Mouse (Mus musculus): ENCODE results near the gene Uqcrc1. TPM values are rescaled to one million over a fixed set of nuclear protein-coding genes. Genes with fewer than 3 reads are reported as not detected.

Uqcrc1 gene
- polyA plus RNA-seq, 1 experiment from 2014 or later = 353 TPM

DNA sequence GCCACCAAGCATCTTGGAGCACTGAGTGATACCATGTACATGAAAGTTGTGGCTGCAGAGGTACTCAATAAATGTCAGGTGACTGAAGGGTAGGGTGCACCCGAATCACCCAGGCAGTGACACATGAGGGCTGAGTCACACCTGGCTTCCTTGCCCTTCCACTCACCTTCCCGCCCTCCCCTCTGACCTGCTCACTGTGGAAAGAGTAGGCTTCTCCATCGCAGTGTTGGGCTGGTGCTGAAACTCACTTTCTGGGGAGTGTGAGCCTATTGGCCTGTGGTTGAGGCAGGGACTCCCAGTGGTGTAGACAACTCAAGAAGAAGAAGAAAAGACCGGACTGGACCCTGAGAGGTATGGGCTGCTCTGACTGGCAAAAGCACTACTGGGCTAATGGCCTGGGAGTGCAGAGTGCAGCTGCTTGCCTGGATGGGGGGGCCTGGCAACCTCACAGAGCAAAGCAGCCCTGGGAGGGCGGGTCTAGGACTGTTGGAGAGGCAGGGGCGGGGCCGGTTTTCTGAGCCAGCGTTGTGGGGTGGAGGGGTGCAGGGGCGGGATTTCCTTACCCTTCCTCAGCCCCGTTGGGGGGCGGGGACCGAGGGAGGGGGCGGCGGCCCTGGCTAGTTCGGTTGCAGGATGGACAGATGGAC, 51.4 kb downstream of the Uqcrc1 start:
- H3K27me3 ChIP-seq = no peaks in the 10 kb centered on the region
- no peaks in the 10 kb centered on the region for H3K36me3 ChIP-seq (replicated peaks)
- H3K4me3 ChIP-seq (replicated peaks) = no peak overlapping the region
- no peak overlapping the region for H3K9ac ChIP-seq
- H3K9me3 ChIP-seq = no peaks in the 10 kb centered on the region
- peaks cover 14% of the 10 kb centered on the region for H3K4me1 ChIP-seq
- no peak for ATAC-seq (ENCODE audit: low FRiP score)
- 18% methylated on average over 14 of the region's 15 CpGs for WGBS
- H3K27ac ChIP-seq = no peak overlapping the region
- H3K4me2 ChIP-seq = peak overlapping the region; percentile 22; the same call in 1 of the 2 replicates

DNA sequence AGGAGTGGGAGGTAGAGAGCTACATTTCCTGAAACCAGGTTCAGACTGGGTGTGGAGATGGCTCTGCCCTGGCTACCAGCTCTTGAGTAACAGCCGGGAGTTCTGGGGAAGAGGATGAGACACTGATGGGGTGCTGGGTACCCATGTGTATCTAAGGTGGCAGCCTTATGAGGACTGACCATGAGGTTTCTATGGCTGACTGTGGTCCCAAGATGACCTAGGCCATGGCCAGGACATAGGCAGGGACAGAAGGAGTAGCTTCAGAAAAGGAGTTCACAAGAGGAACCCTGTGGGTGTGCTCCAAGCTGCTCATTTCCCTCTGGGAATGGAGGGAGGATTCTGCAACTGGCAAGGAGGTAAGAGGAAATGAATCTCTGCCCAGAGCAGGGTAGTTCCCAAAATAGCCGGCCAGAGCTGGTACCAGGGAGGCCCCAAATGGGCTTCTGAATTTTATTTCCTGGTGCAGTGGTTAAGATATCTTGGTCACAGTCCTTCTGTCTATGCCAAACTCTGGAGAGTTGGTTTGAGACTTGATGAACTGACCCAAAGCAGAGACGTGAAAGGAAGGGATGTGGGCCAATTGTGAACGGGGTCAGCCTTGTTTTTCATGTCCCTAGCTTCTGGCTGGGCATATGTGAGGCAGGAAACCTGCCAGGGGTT, 53.5 kb downstream of the Uqcrc1 start:
- no peaks in the 10 kb centered on the region for H3K36me3 ChIP-seq (replicated peaks)
- H3K4me3 ChIP-seq (replicated peaks) = no peak overlapping the region
- no peak overlapping the region for H3K9ac ChIP-seq
- 77% methylated on average over 4 of the region's 4 CpGs for WGBS
- no peak for ATAC-seq (ENCODE audit: low FRiP score)
- no peaks in the 10 kb centered on the region for H3K9me3 ChIP-seq
- H3K4me1 ChIP-seq = peaks cover 18% of the 10 kb centered on the region
- no peak overlapping the region for H3K4me2 ChIP-seq
- no peak overlapping the region for H3K27ac ChIP-seq
- no peaks in the 10 kb centered on the region for H3K27me3 ChIP-seq

DNA sequence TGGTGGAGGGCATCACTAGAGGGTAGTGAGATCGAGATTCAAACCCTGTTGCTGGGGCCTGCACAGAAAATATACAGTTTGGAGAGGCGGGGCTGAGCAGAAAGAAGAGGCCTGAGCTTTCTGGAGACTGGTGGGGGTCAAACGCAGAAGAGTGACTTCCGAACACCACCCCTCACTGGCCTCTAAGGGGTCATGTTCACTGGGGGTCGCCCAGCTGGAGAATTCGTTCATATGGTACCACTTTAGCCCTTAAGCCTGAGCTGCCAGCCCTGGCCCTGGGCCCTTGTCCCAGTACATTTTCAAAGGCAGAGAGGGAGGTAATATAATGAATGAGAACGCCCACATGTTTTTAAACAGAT, 54.0 kb downstream of the Uqcrc1 start:
- Histone ChIP-seq H3K27me3 (no peaks in the 10 kb centered on the region), H3K4me1 (peaks cover 18% of the 10 kb centered on the region), H3K9me3 (no peaks in the 10 kb centered on the region), H3K4me2 (no peak overlapping the region), H3K27ac (no peak overlapping the region), H3K36me3 (replicated peaks) (no peaks in the 10 kb centered on the region), H3K9ac (no peak overlapping the region), H3K4me3 (replicated peaks) (no peak overlapping the region)
- ATAC-seq (ENCODE audit: low FRiP score) = no peak
- WGBS = 61% methylated on average over 7 of the region's 7 CpGs

DNA sequence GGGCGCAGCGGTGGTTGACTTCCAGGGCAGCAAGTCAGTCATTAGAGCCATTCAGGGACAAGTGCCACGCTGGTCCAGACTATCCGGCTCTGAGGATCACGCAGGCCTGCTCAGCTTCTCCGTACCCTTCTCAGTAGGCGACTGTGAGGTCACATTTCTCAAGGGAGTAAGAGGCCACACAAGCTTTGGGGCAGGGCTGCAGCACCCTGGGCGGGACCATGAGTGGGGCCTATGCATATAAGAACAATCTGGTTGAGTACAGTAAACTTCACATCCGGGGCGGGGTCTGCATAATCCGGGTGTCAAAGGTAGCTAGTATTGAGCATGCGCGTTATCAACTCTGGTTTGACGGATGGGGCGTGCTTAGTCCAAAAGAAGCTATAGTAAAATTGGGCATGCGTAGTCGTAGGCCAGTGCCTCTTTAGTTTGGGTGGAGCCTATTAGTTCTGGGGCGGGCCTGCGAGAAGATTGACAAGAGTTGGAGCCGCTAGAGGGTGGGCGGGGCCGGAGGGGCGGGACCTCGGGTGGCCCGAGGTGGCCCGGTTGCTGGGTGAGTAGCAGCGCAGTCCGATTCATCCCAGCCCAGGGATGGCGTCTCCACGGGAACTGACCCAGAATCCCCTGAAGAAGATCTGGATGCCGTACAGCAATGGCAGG, 55.1 kb downstream of the Uqcrc1 start, which contains the start of gene Pfkfb4:
Gene Pfkfb4 (plus strand): TSS at position 351 of the 657 bp plus-strand sequence.
- WGBS = under 1% methylated on average over 31 of the region's 31 CpGs
- peak; percentile 94 for ATAC-seq (ENCODE audit: low FRiP score)

DNA sequence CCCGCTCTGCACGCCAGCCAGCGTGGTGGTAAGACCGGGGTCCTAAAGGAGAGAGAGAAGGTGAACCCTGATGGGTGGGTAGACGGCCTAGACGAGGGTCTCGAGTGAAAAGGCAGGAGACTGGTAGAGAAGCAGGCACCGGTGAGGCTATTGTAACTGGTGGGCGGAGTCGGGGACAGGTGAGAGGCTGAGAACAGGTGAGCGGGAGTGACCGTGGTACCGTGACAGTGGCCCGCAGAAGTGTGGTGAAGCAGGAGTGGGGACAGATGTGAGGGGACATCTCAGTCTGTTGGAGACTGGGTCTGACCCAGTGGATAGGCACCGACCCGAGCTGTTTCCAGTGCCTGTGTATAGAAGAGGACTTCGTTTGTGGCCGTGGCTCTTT, 55.6 kb downstream of the Uqcrc1 start:
- ATAC-seq (ENCODE audit: low FRiP score) = no peak; the same call in 1 of the 2 replicates
- peak overlapping the region; percentile 47 for H3K9ac ChIP-seq
- peaks cover 18% of the 10 kb centered on the region for H3K4me1 ChIP-seq
- WGBS = 5% methylated on average over 18 of the region's 18 CpGs
- H3K27ac ChIP-seq = peak overlapping the region; percentile 32; the same call in 1 of the 2 replicates
- H3K4me3 ChIP-seq (replicated peaks) = peak overlapping the region; percentile 57
- no peaks in the 10 kb centered on the region for H3K36me3 ChIP-seq (replicated peaks)
- H3K27me3 ChIP-seq = no peaks in the 10 kb centered on the region
- H3K4me2 ChIP-seq = peak overlapping the region; percentile 63
- H3K9me3 ChIP-seq = no peaks in the 10 kb centered on the region

More for the DNA sequence above, 55.1 kb downstream of the Uqcrc1 start, which contains the start of gene Pfkfb4:
- Histone ChIP-seq H3K36me3 (replicated peaks) (no peaks in the 10 kb centered on the region), H3K27me3 (no peaks in the 10 kb centered on the region), H3K4me3 (replicated peaks) (peak within 1 kb of the TSS; percentile 57), H3K4me2 (peak within 1 kb of the TSS; percentile 63), H3K9ac (peak within 1 kb of the TSS; percentile 47), H3K4me1 (peaks cover 18% of the 10 kb centered on the region), H3K9me3 (no peaks in the 10 kb centered on the region), H3K27ac (peak within 1 kb of the TSS; percentile 78)

DNA sequence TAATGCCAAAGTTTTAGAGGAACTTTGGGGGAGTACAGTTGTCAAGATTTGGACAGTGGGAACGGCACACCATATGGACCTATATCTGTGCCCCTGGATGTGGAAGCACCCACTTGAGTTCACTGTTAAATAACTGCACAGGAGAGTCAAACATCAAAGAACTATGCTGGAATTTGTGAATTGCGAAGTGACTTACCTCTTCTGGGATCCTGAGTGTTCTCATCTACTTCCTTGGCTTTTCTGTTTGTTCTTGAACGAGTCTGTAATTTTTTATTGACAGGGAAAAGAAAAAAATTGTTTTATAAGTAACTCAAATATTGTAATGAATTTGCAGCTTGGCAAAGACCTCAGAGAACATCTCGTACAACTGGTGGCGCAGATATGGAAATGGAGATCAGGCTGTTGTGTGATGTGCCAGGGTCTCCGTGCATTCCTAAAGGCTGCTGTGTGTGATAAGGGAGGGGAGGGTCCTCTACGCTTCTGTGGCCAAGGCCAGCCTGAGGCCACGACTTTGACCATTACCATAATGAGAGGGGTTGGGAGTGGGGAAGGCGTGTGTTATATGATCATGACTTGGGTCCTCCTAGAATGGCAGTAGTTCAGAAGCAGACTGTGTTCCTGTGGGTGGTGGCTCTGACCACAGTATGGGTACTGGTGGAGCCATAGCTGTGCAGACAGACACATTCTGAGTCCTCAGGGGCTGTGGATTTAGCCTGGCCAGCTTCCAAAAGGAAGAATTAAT, 56.4 kb downstream of the Uqcrc1 start:
- peaks cover 18% of the 10 kb centered on the region for H3K4me1 ChIP-seq
- H3K27ac ChIP-seq = no peak overlapping the region
- H3K36me3 ChIP-seq (replicated peaks) = no peaks in the 10 kb centered on the region
- peak overlapping the region; percentile 57 for H3K4me3 ChIP-seq (replicated peaks)
- 93% methylated on average over 9 of the region's 9 CpGs for WGBS
- no peak for ATAC-seq (ENCODE audit: low FRiP score)
- no peak overlapping the region for H3K9ac ChIP-seq
- H3K9me3 ChIP-seq = no peaks in the 10 kb centered on the region
- H3K27me3 ChIP-seq = no peaks in the 10 kb centered on the region
- H3K4me2 ChIP-seq = peak overlapping the region; percentile 63

DNA sequence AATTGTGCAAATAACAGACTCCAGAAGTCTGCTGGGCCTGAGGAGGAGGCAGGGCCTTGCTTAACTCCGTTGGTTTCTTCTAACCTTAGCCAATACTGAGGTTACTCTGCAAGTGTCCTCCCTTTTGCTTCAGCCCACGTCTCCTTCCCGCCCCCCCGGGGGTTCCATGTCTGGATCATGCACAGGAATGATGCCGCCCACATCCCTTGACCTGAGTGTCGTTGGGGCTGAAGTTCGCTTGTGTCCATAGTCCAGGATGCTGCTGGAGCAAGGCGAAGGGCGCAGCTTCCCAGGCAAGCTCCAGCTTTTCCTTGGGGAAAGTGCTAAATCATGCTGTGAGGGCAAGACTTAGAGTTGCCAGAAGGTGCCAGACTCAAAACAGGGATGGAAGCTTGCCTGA, 60.0 kb downstream of the Uqcrc1 start:
- 84% methylated on average over 9 of the region's 9 CpGs for WGBS
- Histone ChIP-seq H3K9me3 (no peaks in the 10 kb centered on the region), H3K27me3 (no peaks in the 10 kb centered on the region), H3K27ac (no peak overlapping the region), H3K4me1 (peaks cover 20% of the 10 kb centered on the region), H3K4me2 (no peak overlapping the region), H3K9ac (no peak overlapping the region), H3K4me3 (replicated peaks) (no peak overlapping the region), H3K36me3 (replicated peaks) (no peaks in the 10 kb centered on the region)
- no peak for ATAC-seq (ENCODE audit: low FRiP score)

DNA sequence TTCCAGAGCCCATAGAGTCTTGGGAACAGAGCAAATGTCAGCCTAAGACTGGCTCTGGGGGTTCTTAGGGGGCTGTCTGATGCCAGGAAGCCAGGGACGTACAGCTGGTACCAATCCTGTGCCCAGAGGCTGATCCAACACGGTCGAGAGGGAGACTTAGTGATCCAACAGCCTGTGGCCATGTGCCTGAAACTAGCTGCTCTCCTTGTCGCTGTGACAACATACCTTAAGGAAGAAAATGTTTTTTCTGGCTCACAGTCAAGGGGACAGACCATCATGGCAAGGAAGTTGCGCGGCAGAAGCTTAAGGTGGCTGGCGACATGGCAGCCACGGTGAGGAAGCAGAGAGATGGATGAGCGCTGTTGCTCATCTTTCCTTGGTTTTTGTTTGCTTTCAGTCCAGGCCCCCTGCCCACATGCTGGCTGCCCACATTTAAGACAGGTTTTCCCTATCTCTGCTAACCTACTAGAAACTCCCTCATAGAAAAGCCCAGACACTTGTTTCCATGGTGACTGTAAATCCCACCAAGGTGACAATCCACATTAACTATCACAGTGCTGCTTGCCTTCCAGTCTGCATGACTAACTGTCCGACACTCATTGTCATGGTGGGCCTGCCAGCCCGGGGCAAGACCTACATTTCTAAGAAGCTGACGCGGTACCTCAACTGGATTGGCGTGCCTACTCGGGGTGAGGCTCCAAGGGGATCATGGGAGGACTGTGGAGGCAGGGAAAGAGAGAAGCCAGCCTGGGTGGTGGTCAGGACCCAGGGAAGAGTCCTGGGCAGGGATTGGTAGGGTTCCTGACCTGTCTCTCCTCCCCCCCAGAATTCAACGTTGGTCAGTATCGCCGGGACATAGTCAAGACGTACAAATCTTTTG, 62.1 kb downstream of the Uqcrc1 start:
- peaks cover 6% of the 10 kb centered on the region for H3K4me1 ChIP-seq
- H3K36me3 ChIP-seq (replicated peaks) = no peaks in the 10 kb centered on the region
- no peak overlapping the region for H3K4me2 ChIP-seq
- WGBS = 86% methylated on average over 19 of the region's 19 CpGs
- no peak overlapping the region for H3K4me3 ChIP-seq (replicated peaks)
- no peak for ATAC-seq (ENCODE audit: low FRiP score)
- H3K27me3 ChIP-seq = no peaks in the 10 kb centered on the region
- no peaks in the 10 kb centered on the region for H3K9me3 ChIP-seq
- H3K9ac ChIP-seq = no peak overlapping the region
- H3K27ac ChIP-seq = no peak overlapping the region

DNA sequence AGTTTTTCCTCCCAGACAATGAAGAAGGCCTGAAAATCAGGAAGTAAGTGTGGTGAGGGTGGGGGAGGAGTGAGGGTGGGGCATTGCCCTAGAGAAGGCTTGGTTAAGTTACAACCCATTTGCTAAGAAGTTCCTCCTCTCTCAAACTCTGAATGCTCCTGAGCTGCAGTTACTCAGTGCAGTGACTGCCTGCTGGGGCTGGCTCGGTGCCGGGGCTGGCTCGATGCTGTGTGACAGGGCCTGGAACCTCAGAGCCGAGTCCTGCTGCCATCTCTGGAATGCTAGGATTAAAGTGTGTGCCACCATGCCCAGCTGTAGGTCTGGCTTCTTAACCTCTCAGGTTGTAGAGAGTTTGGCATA, 62.7 kb downstream of the Uqcrc1 start:
- Histone ChIP-seq H3K36me3 (replicated peaks) (no peaks in the 10 kb centered on the region), H3K27me3 (no peaks in the 10 kb centered on the region), H3K9ac (no peak overlapping the region), H3K4me3 (replicated peaks) (no peak overlapping the region), H3K27ac (no peak overlapping the region), H3K9me3 (no peaks in the 10 kb centered on the region), H3K4me2 (no peak overlapping the region), H3K4me1 (peaks cover 6% of the 10 kb centered on the region)
- 87% methylated on average over 4 of the region's 4 CpGs for WGBS
- ATAC-seq (ENCODE audit: low FRiP score) = no peak

Measured in forebrain, embryonic 12.5 days (tissue).